Mouse (Mus musculus) neutrophil, adult 5-6 weeks (primary cell): ENCODE measurements around the gene 4930469K13Rik. TPM values are rescaled to one million over a fixed set of nuclear protein-coding genes. Genes with fewer than 3 reads are reported as not detected.

Experiments used
- ATAC-seq: fragments of 151-379, 151-347 bp; 2 replicates; pipeline ENCODE4 v1.8.0; 2017; ENCODE audit warnings: mild to moderate bottlenecking, moderate TSS enrichment; ENCODE audit not compliant: insufficient number of reproducible peaks, poor library complexity, low FRiP score, severe bottlenecking; ENCODE audit errors: extremely low read depth
- total RNA-seq: library from RNA; stranded (forward); fragments of 200-1000 nt; gene quantifications from 2 replicates; pipeline ENCODE4 v1.2.3, GENCODE M21; 2017

Gene 4930469K13Rik
- total RNA-seq, 1 experiment from 2014 or later: not detected

- no peak for ATAC-seq
These were observed 171.8 kb downstream of the 4930469K13Rik start for GRCm38 (mm10) chr11:33926551-33926950.

DNA sequence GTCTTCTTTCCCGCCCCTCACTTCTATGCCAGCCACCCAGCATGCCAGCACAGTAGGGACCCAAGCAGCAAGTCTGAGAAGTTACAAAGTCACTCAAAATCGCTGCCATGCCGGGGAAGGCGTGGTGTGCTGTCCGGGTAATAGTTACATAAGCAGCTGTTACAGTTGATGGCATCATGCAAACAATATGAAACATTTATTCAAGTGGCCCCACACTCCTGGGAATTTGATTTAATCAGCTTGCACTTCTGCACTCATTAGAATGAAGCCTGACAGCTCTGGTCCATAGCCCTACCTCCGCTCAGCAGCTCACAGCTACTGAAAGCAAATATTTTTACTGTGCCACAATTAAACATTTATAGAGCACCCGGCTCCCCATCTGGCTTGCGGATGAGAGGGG, 172.6 kb downstream of the 4930469K13Rik start:
- ATAC-seq: no peak

Other genes with a start within 250 kb of the 4930469K13Rik start
- gene Kcnmb1, start 135.5 kb downstream of the 4930469K13Rik start, total RNA-seq: 0.12 TPM in 1 of 2 replicates, not detected in the other
- 0.49 TPM in 1 of 2 replicates, not detected in the other for gene Kcnip1, start 105.4 kb downstream of the 4930469K13Rik start, total RNA-seq
- gene Lcp2, start 51.6 kb downstream of the 4930469K13Rik start, total RNA-seq: 162 TPM in 2 replicates
- not detected in 2 replicates for gene Foxi1, start 109.5 kb upstream of the 4930469K13Rik start, total RNA-seq
- gene Fam196b, start 216.3 kb upstream of the 4930469K13Rik start, total RNA-seq: 0.37 and 1.3 TPM in 2 replicates